Mouse (Mus musculus) hematopoietic stem cell, adult 5-6 weeks (primary cell): ENCODE measurements at regions not wholly inside any gene's neighbourhood (a gene's known extent, or its start where the extent isn't known, plus 50 kb on each side); places are given as distances from the start of the nearest gene placed in this dataset.
"Not testable (repeated sequence)": the region's sequence is repeated elsewhere in the genome, so short reads cannot be mapped to it uniquely, and the experiment has no call there.

ENCODE experiments used
- ATAC-seq, 2 experiments: fragments of 125-278 bp in 1 of 2; replicated peaks in 1 of 2; 2 replicates each; pipeline ENCODE4 v1.8.0; 2016 to 2017; ENCODE audit warnings: inconsistent platforms in 2 of 2, mild to moderate bottlenecking in 2 of 2, moderate number of reproducible peaks in 2 of 2, low read depth in 1 of 2, moderate TSS enrichment in 1 of 2; ENCODE audit not compliant: low FRiP score in 2 of 2, poor library complexity in 2 of 2, severe bottlenecking in 2 of 2, insufficient read depth in 1 of 2, low TSS enrichment in 1 of 2

- no peak for ATAC-seq
Observed at GRCm38 (mm10) chr12:29028171-29028570, 276.6 kb downstream of the Eipr1 start.

GRCm38 (mm10) chr12:29029461-29029860 is 277.9 kb downstream of the Eipr1 start:
- no peak for ATAC-seq

- no peak for ATAC-seq
Observed at GRCm38 (mm10) chr12:29046009-29046408, 294.4 kb downstream of the Eipr1 start.

- ATAC-seq: not testable (repeated sequence)
Observed at GRCm38 (mm10) chr12:29048596-29048995, 297.0 kb downstream of the Eipr1 start.

- ATAC-seq: no peak
Observed at GRCm38 (mm10) chr12:29049105-29049511, 297.5 kb downstream of the Eipr1 start.

GRCm38 (mm10) chr12:29049801-29050200 is 298.2 kb downstream of the Eipr1 start:
- no peak for ATAC-seq

GRCm38 (mm10) chr12:29050516-29051251 is 299.1 kb downstream of the Eipr1 start:
- ATAC-seq: no peak

GRCm38 (mm10) chr12:29054367-29054766 is 302.8 kb downstream of the Eipr1 start:
- no peak for ATAC-seq

- no peak for ATAC-seq
Observed at GRCm38 (mm10) chr12:29062025-29062637, 310.5 kb downstream of the Eipr1 start.

- ATAC-seq: no peak
Observed at GRCm38 (mm10) chr12:29062801-29063200, 311.2 kb downstream of the Eipr1 start.

GRCm38 (mm10) chr12:29068180-29068579 is 316.6 kb downstream of the Eipr1 start:
- ATAC-seq: no peak

- ATAC-seq: no peak
Observed at GRCm38 (mm10) chr12:29075096-29075852, 323.7 kb downstream of the Eipr1 start.

- ATAC-seq: no peak
Observed at GRCm38 (mm10) chr12:29076606-29077005, 325.0 kb downstream of the Eipr1 start.

GRCm38 (mm10) chr12:29079011-29079410 is 327.4 kb downstream of the Eipr1 start:
- no peak for ATAC-seq

GRCm38 (mm10) chr12:29083426-29084221 is 332.0 kb downstream of the Eipr1 start:
- no peak for ATAC-seq

GRCm38 (mm10) chr12:29087245-29087644 is 335.6 kb downstream of the Eipr1 start:
- ATAC-seq: not testable (repeated sequence)

GRCm38 (mm10) chr12:29089634-29090033 is 338.0 kb downstream of the Eipr1 start:
- no peak for ATAC-seq
